Mouse (Mus musculus) MN1 (cell line): ENCODE measurements around the gene Fbxw20.
"Not testable (repeated sequence)": the region's sequence is repeated elsewhere in the genome, so short reads cannot be mapped to it uniquely, and the experiment has no call there.

ENCODE experiments used
- DNase-seq: peaks from one replicate; pipeline ENCODE4 v3.0.0-alpha.2; 2016; ENCODE audit warnings: low spot score

Gene Fbxw20

DNA sequence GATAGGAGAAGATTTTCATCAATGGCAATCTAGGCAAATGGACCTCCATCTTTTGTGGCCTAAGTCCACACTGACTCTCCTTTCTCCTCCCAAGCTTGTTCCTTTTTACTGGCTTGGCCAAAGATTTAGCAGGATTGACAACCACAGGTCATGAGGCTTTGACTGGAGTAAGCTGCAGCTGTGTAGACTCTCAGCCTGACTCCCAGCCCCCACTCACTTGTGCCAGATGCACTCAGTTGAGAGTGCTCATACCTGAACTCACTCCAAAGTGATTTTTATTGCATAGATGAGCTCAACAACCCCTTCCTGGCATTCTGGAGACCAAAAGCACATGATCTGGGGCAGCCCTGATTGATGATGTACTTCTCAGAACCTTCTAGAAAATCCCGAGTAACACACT, at the start of gene Fbxw20:
Gene Fbxw20 (minus strand): TSS at position 101 of the 400 bp plus-strand sequence.
- no peak for DNase-seq

DNA sequence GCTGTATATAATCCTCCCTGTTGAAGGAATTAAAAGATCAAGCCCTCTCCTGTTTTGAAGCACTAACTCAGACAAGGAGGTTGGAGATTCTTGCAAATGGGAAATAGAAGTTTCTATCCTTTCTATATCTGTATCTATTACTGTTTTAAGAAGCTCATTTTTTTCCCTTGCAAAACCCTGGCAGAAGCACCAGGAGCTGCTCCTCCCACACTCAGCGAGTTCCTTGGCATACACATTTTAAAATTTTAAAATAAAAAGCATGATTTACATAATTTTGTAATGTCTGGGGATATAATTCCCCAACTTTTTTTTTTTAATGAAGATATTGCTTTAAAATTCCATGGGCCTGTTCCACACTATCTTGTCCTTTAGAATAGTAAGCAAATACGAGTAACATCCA, 28.5 kb upstream of the Fbxw20 start:
- no peak for DNase-seq

DNA sequence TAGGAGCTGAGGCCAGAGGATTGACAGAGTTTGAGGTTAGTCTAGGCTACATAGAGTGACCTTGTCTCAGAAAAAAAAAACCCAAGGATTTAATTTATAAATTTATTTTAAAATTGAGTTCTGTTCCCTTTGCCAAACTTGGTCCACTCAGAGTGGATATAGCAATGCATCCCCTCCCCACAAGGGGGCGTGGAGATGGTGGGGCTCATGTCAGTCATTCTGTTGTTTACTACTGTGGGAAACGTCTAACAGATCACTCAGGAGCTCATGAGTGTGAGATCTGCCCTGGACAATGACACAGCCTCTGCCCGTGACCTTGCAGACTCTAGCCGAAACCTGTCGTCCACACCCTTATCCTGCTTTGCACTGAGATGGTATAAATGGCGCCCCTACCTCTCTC, 16.1 kb downstream of the Fbxw20 start:
- DNase-seq: no peak

DNA sequence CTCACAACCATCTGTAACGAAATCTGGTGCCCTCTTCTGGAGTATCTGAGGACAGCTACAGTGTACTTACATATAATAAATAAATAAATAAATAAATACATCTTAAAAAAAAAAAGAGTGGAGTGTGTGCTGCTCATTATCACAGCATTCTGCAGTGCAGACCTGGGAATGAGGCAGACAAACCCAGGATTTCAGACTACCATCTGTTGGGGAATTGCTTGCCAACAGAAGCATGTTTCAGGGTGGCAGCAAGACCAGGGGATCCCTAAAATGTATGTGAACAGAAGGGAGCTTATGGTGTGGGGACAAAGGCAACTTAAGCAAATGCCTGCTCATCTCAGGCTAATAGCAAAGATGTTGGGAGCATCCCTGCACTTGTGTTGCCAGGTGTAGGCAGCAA, 33.2 kb downstream of the Fbxw20 start:
- not testable (repeated sequence) for DNase-seq

- no peak for DNase-seq
Measured at GRCm38 (mm10) chr9:109200349-109200748, 34.2 kb downstream of the Fbxw20 start.

DNA sequence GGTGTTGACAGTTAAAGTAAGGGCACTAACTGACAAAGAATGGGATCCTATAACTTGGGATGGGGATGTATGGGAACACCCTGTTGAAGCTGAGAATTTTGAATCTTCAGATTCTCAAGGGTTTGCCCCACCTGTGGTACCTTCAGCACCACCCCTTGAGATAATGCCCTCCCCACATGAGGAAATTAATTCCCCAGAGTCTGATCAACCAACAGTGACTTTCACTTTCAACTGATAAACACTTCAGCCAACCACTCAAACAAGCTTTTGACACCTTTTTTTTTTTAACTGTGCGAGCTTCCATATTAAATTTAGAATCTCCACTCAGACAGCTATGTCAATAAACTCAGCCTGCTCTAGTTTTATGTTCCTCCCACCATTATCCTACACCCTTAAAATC, 35.2 kb downstream of the Fbxw20 start:
- DNase-seq: no peak

GRCm38 (mm10) chr9:109195875-109196274, 38.7 kb downstream of the Fbxw20 start, which contains the start of gene Fbxw13:
TSS of gene Fbxw13 (minus strand) at chr9:109195975.
- not testable (repeated sequence) for DNase-seq

DNA sequence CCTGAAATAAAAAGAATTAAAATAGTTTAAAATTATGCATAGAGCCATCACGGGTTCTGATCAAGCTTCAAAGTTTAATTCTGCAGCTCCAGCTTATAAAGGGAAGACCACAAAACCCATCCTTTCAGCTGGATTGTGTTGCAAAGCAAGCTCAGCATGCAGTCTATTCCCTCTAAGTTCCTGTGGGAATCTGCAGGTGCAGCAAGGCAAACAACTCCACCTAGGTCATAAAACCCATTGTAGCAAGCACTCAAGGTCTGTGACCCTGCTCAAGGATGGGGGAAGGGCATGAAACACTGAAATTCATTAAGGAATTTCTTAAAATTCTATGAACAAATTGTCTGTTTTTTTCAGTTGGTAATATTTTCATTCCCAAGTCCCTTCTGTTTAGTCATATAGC, 57.3 kb downstream of the Fbxw20 start:
- no peak for DNase-seq

DNA sequence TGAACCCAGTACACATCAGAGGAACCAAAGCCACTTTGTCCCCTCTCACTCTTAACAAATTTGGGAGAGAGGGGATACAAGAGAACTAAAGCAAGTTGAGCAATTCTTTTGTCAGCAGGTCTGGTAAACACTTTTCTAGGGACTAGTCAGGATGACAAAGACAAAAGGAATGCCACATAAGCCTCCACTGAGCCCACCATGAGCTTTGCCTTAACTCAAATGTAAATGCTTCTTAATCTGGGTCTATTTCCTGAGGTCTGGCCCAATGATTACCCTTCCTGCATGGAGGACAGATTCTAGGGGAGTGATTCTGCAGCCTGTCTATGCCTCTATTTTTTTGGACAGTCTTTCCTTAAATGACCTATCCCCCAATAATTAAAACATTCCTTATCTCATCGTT, 58.3 kb downstream of the Fbxw20 start:
- no peak for DNase-seq
